Mouse (Mus musculus): ENCODE data around the gene Rpl36a-ps1.

DNA sequence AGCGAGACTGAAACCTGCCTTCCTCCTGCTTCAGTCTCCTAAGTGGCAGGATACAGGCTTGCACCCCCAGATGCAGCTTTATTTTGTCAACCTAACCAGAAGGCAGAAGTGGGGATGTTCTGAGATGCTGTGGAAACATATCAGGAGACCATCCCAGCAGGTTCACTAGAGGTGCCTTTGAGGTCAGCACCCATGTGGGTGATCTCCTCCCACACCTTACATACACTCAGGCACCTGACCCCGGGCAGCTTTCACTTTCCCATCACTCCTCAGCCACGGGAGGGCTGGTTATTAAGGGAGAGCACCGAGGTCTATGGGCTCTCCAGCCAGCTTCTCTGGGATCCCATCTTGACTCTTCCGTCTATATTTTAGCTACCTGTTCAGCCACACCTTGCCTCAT, 38.5 kb upstream of the Rpl36a-ps1 start:
- TF ChIP-seq CTCF (IDR thresholded peaks at IDR 0.05; ENCODE audit: low read depth, low read length) (no peak), EP300 (IDR thresholded peaks at IDR 0.05; ENCODE audit: insufficient read depth, low read depth, low read length) (no peak)

Data from ES-Bruce4 (cell line).